Mouse (Mus musculus) brain, embryonic 14.5 days (tissue): Measurements from ENCODE around the gene Map3k12.

ENCODE experiments used
- CTCF ChIP-seq: fragments of 200-500 bp; IDR thresholded peaks from 2 replicates; pipeline ENCODE4 v1.5.1; 2012; ENCODE audit warnings: inconsistent platforms, mild to moderate bottlenecking, moderate library complexity, borderline replicate concordance; ENCODE audit not compliant: insufficient read depth, insufficient read length; ENCODE audit errors: extremely low read depth
- POLR2A ChIP-seq: fragments of 200-500 bp; IDR thresholded peaks from 2 replicates; pipeline ENCODE4 v1.6.1; 2012; ENCODE audit warnings: mild to moderate bottlenecking, inconsistent platforms, borderline replicate concordance; ENCODE audit not compliant: poor library complexity, insufficient read depth, insufficient read length, severe bottlenecking; ENCODE audit errors: extremely low read depth

- TF ChIP-seq CTCF (no peak), POLR2A (no peak)
These were observed 35.7 kb upstream of the Map3k12 start for GRCm38 (mm10) chr15:102552599-102552998.
